ENCODE assay signal across 27 mouse cellular contexts in the genomic region with DNA sequence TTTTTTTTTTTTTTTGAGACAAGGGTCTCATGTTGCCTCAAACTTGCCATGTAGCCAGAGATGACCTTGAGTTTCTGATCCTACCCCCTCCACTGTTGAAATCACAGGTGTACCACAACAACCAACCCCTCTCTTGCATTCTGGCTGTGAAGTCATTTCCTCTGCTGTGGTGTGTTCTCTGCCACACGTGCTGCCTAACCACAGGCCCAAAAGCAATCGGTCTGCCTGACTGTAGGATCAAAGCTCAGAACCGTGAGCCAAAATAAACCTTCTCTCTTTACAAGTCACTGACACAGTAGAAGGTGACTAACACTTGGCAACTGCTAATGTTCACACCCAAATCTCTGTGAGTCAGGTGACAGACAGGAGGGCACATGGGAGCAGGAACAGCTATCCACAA. TPM values are rescaled to one million over a fixed set of nuclear protein-coding genes. Genes with fewer than 3 reads are reported as not detected.
DNase-seq lines count a peak whose midpoint lies in the region; ATAC-seq and TF ChIP-seq lines count a peak whose summit lies in the region.
"Had no signal": no experiment of that assay in that cellular context is flagged by ENCODE, and none has a peak within 500 bp of the region (broad histone marks: within the 10 kb centered on the region; RNA-seq: fewer than 3 reads in every experiment).

No protein-coding gene starts in this region.

- H3K36me3 ChIP-seq in liver, postnatal 0 days (replicated peaks; ENCODE audit: insufficient read depth, low read length), result peaks cover 50% of the 10 kb centered on the region
- H3K36me3 ChIP-seq in E14TG2a.4 (ENCODE audit: insufficient read depth, low read length), result peaks cover 14% of the 10 kb centered on the region

- ATAC-seq in liver, postnatal 0 days, result peak; percentile 33; the same call in 1 of the 2 replicates
- peak; percentile 59 for ATAC-seq in megakaryocyte, adult 5-6 weeks (ENCODE audit: poor library complexity, severe bottlenecking)
- ATAC-seq: forebrain, embryonic 13.5 days; forebrain, embryonic 16.5 days; hindbrain, postnatal 0 days; inflammation-experienced regulatory T-cells, adult 6 months; intestine, embryonic 16.5 days had no signal

- TF ChIP-seq CTCF in liver, postnatal 0 days (IDR thresholded peaks at IDR 0.05; ENCODE audit: low read depth), result no peak
- TF ChIP-seq CTCF in E14TG2a.4 (conservative IDR thresholded peaks at IDR 0.05; ENCODE audit: low read length), result no peak

- no peak for DNase-seq in liver, postnatal 0 days
- DNase-seq in liver (no peak), 416B (ENCODE audit: low read depth) (peak; percentile 77)
- no peak for DNase-seq in frontal cortex, postnatal 25 days (ENCODE audit: low spot score in 2 of 2)
- no peak for DNase-seq in left cerebral cortex, postnatal 4 days
- no peak for DNase-seq in left cerebral cortex, postnatal 36 days (ENCODE audit: low spot score in 2 of 2)
- DNase-seq: adrenal gland, postnatal 10 days; adrenal gland, postnatal 36 days; cerebellum, adult 18-20 months; cerebellum, adult 9-10 months; cerebellum, postnatal 14 days; gastrocnemius, postnatal 10 days; gastrocnemius, postnatal 36 days; heart, adult 18-20 months; heart, postnatal 10 days; heart, postnatal 36 days had no signal

- intact Hi-C loops in left cerebral cortex, postnatal 4 days (cut with DNase I), result no loop called here
- intact Hi-C loops in left cerebral cortex, postnatal 36 days (cut with DNase I), result no loop called here

- H3K27me3 ChIP-seq in liver, postnatal 0 days (ENCODE audit: insufficient read depth, low read length), result no peaks in the 10 kb centered on the region
- no peaks in the 10 kb centered on the region for H3K27me3 ChIP-seq in E14TG2a.4 (ENCODE audit: insufficient read depth, low read length)
- H3K27me3 ChIP-seq: forebrain, embryonic 13.5 days; heart, embryonic 12.5 days; heart, embryonic 15.5 days had no signal

- H3K9me3 ChIP-seq in liver, postnatal 0 days (ENCODE audit: low read length), result no peaks in the 10 kb centered on the region
- H3K9me3 ChIP-seq in E14TG2a.4 (ENCODE audit: low read length), result no peaks in the 10 kb centered on the region
- H3K9me3 ChIP-seq: forebrain, embryonic 10.5 days; forebrain, embryonic 13.5 days; heart, embryonic 15.5 days had no signal

- TF ChIP-seq EP300 in liver, postnatal 0 days (IDR thresholded peaks at IDR 0.05; ENCODE audit: low read depth), result no peak

- no peaks in the 10 kb centered on the region for H3K4me1 ChIP-seq in liver, postnatal 0 days (ENCODE audit: insufficient read depth)
- H3K4me1 ChIP-seq in E14TG2a.4 (replicated peaks; ENCODE audit: low read depth, low read length), result peaks cover 41% of the 10 kb centered on the region

- WGBS in liver, postnatal 0 days (ENCODE audit: insufficient replicate concordance), result 31% methylated on average over 3 of the region's 3 CpGs

- no peak overlapping the region for H3K4me3 ChIP-seq in liver, postnatal 0 days (ENCODE audit: low read depth, low read length)
- peak overlapping the region; percentile 42; the same call in 1 of the 2 replicates for H3K4me3 ChIP-seq in E14TG2a.4 (replicated peaks; ENCODE audit: low read length)
- H3K4me3 ChIP-seq: forebrain, embryonic 10.5 days; forebrain, embryonic 13.5 days; heart, embryonic 12.5 days; heart, embryonic 15.5 days had no signal

- no peak overlapping the region for H3K27ac ChIP-seq in liver, postnatal 0 days (ENCODE audit: low read depth)
- H3K27ac ChIP-seq: forebrain, embryonic 10.5 days; forebrain, embryonic 13.5 days; heart, embryonic 15.5 days; hindbrain, embryonic 14.5 days; hindbrain, postnatal 0 days had no signal

- H3K4me2 ChIP-seq in liver, postnatal 0 days (ENCODE audit: low read depth, low read length), result no peak overlapping the region
- H3K4me2 ChIP-seq: forebrain, embryonic 13.5 days; heart, embryonic 12.5 days; heart, embryonic 15.5 days; hindbrain, embryonic 14.5 days had no signal

- H3K9ac ChIP-seq in liver, postnatal 0 days (replicated peaks), result no peak overlapping the region
- H3K9ac ChIP-seq: forebrain, embryonic 13.5 days; heart, embryonic 12.5 days; heart, embryonic 15.5 days; hindbrain, embryonic 14.5 days had no signal

RNA-seq across cellular contexts. Expression of gene Man2a2, which starts 10.7 kb away (rescaled TPM):
- polyA plus RNA-seq in liver, postnatal 0 days (2015; fragmentation: Nextera tagmentation; extraction: Ambion mirVana), result 2.1 and 2.2 TPM in 2 replicates
- total RNA-seq in megakaryocyte, adult 5-6 weeks (2015), result 23.3 and 25.3 TPM in 2 replicates
- total RNA-seq in megakaryocyte, adult 5-6 weeks (2017), result 27.8 and 39.5 TPM in 2 replicates
- 100 to 1,000 TPM; 112 to 121 TPM for total RNA-seq in left cerebral cortex, postnatal 4 days (2021)
- 100 to 1,000 TPM; 128 to 158 TPM for total RNA-seq in left cerebral cortex, postnatal 36 days (2021)

RNA-seq across cellular contexts. Expression of gene Hddc3, which starts 17.5 kb away (rescaled TPM):
- 3.1 TPM in 2 replicates for polyA plus RNA-seq in liver, postnatal 0 days (2015; fragmentation: Nextera tagmentation; extraction: Ambion mirVana)
- 6.7 and 8.5 TPM in 2 replicates for total RNA-seq in megakaryocyte, adult 5-6 weeks (2015)
- 6.1 and 11.1 TPM in 2 replicates for total RNA-seq in megakaryocyte, adult 5-6 weeks (2017)
- total RNA-seq in left cerebral cortex, postnatal 4 days (2021), result 10 to 100 TPM; 49.2 to 50.8 TPM
- 10 to 100 TPM; 52.9 to 65.7 TPM for total RNA-seq in left cerebral cortex, postnatal 36 days (2021)

RNA-seq across cellular contexts. Expression of gene Unc45a, which starts 19.6 kb away (rescaled TPM):
- 4.9 and 7.2 TPM in 2 replicates for polyA plus RNA-seq in liver, postnatal 0 days (2015; fragmentation: Nextera tagmentation; extraction: Ambion mirVana)
- total RNA-seq in megakaryocyte, adult 5-6 weeks (2015), result 4.1 and 4.7 TPM in 2 replicates
- total RNA-seq in megakaryocyte, adult 5-6 weeks (2017), result 7.2 and 13.0 TPM in 2 replicates
- total RNA-seq in left cerebral cortex, postnatal 4 days (2021), result 10 to 100 TPM; 63.0 to 63.3 TPM
- total RNA-seq in left cerebral cortex, postnatal 36 days (2021), result 10 to 100 TPM; 36.4 to 39.6 TPM

RNA-seq across cellular contexts. Expression of gene Fes, which starts 27.3 kb away (rescaled TPM):
- 16.3 and 16.8 TPM in 2 replicates for polyA plus RNA-seq in liver, postnatal 0 days (2015; fragmentation: Nextera tagmentation; extraction: Ambion mirVana)
- 260 and 265 TPM in 2 replicates for total RNA-seq in megakaryocyte, adult 5-6 weeks (2015)
- 252 and 267 TPM in 2 replicates for total RNA-seq in megakaryocyte, adult 5-6 weeks (2017)
- 1 to 10 TPM; 5.2 to 7.5 TPM for total RNA-seq in left cerebral cortex, postnatal 4 days (2021)
- total RNA-seq in left cerebral cortex, postnatal 36 days (2021), result 1 to 10 TPM; 6.0 to 7.1 TPM

RNA-seq across cellular contexts. Expression of gene Rccd1, which starts 36.2 kb away (rescaled TPM):
- polyA plus RNA-seq in liver, postnatal 0 days (2015; fragmentation: Nextera tagmentation; extraction: Ambion mirVana), result 1.2 and 1.6 TPM in 2 replicates
- 2.6 and 4.2 TPM in 2 replicates for total RNA-seq in megakaryocyte, adult 5-6 weeks (2015)
- total RNA-seq in megakaryocyte, adult 5-6 weeks (2017), result 7.3 and 10.3 TPM in 2 replicates
- 10 to 100 TPM; 16.9 to 22.8 TPM for total RNA-seq in left cerebral cortex, postnatal 4 days (2021)
- 10 to 100 TPM; 13.1 to 17.1 TPM for total RNA-seq in left cerebral cortex, postnatal 36 days (2021)

Comparison
In these comparisons a context has a peak if more than half of its experiments do, and no peak if none do; other contexts are left out.
1. RNA of gene Hddc3, which starts 17.5 kb away (total RNA-seq): 52.9 to 65.7 TPM in left cerebral cortex, postnatal 36 days and 49.2 to 50.8 TPM in left cerebral cortex, postnatal 4 days; 6.1 to 11.1 TPM in megakaryocyte, adult 5-6 weeks; every median in the first group is over 4 times any median in the second.